Mouse (Mus musculus): Measurements from ENCODE around the gene Sema4d. TPM values are rescaled to one million over a fixed set of nuclear protein-coding genes. Genes with fewer than 3 reads are reported as not detected.

Gene Sema4d
- polyA plus RNA-seq, 1 experiment from 2014 or later, result 17.4 TPM

GRCm38 (mm10) chr13:51647770-51648169, 145.8 kb downstream of the Sema4d start:
- peak overlapping the region; percentile 69 for H3K4me2 ChIP-seq (ENCODE audit: low read length)
- no peaks in the 10 kb centered on the region for H3K9me3 ChIP-seq (ENCODE audit: control insufficient read depth, low read length)
- no peak for ATAC-seq (ENCODE audit: insufficient number of reproducible peaks, insufficient read depth, low FRiP score, low read depth)
- H3K4me1 ChIP-seq (ENCODE audit: control insufficient read depth in 2 of 2, insufficient read depth in 2 of 2, low read length in 2 of 2), result peaks cover 5 to 33% of the 10 kb centered on the region in 2 experiments; a peak in 3 of 4 replicates
- H3K4me3 ChIP-seq (ENCODE audit: control insufficient read depth in 1 of 2, insufficient read depth in 1 of 2, low read depth in 1 of 2, low read length in 2 of 2), result peak overlapping the region in 1 of 2 experiments; percentile 91; a peak in 2 of 4 replicates
- peak overlapping the region; percentile 46; the same call in 1 of the 2 replicates for H3K9ac ChIP-seq (ENCODE audit: low read length)
- 82% methylated on average over 3 of the region's 3 CpGs for WGBS
- no peaks in the 10 kb centered on the region for H3K27me3 ChIP-seq (ENCODE audit: control insufficient read depth, insufficient read depth, low read length)
- no peak overlapping the region for H3K27ac ChIP-seq (replicated peaks in 1 of 2; ENCODE audit: control insufficient read depth in 1 of 2, insufficient read depth in 1 of 2, low read depth in 2 of 2, low read length in 2 of 2)
- H3K36me3 ChIP-seq (ENCODE audit: control insufficient read depth, insufficient read depth, low read length), result peaks cover 19% of the 10 kb centered on the region

- Histone ChIP-seq H3K4me3 (ENCODE audit: control insufficient read depth in 1 of 2, insufficient read depth in 1 of 2, low read depth in 1 of 2, low read length in 2 of 2) (peak overlapping the region; percentile 85 to 91), H3K4me2 (ENCODE audit: low read length) (peak overlapping the region; percentile 69), H3K27me3 (ENCODE audit: control insufficient read depth, insufficient read depth, low read length) (no peaks in the 10 kb centered on the region), H3K4me1 (ENCODE audit: control insufficient read depth in 2 of 2, insufficient read depth in 2 of 2, low read length in 2 of 2) (peaks cover 3 to 26% of the 10 kb centered on the region in 2 experiments; a peak in 3 of 4 replicates), H3K36me3 (ENCODE audit: control insufficient read depth, insufficient read depth, low read length) (peaks cover 14% of the 10 kb centered on the region), H3K9ac (ENCODE audit: low read length) (peak overlapping the region; percentile 93), H3K27ac (replicated peaks in 1 of 2; ENCODE audit: control insufficient read depth in 1 of 2, insufficient read depth in 1 of 2, low read depth in 2 of 2, low read length in 2 of 2) (no peak overlapping the region), H3K9me3 (ENCODE audit: control insufficient read depth, low read length) (no peaks in the 10 kb centered on the region)
- no peak for ATAC-seq (ENCODE audit: insufficient number of reproducible peaks, insufficient read depth, low FRiP score, low read depth)
- 18% methylated on average over 3 of the region's 3 CpGs for WGBS
Measured at GRCm38 (mm10) chr13:51646362-51647027, 147.1 kb downstream of the Sema4d start.

- Histone ChIP-seq H3K9me3 (ENCODE audit: control insufficient read depth, low read length) (no peaks in the 10 kb centered on the region), H3K9ac (ENCODE audit: low read length) (peak overlapping the region; percentile 93), H3K27ac (replicated peaks in 1 of 2; ENCODE audit: control insufficient read depth in 1 of 2, insufficient read depth in 1 of 2, low read depth in 2 of 2, low read length in 2 of 2) (peak overlapping the region; percentile 47 to 87), H3K36me3 (ENCODE audit: control insufficient read depth, insufficient read depth, low read length) (peaks cover 9% of the 10 kb centered on the region), H3K4me2 (ENCODE audit: low read length) (peak overlapping the region; percentile 69), H3K4me3 (ENCODE audit: control insufficient read depth in 1 of 2, insufficient read depth in 1 of 2, low read depth in 1 of 2, low read length in 2 of 2) (peak overlapping the region; percentile 85 to 91), H3K4me1 (ENCODE audit: control insufficient read depth in 2 of 2, insufficient read depth in 2 of 2, low read length in 2 of 2) (peaks cover 0 to 24% of the 10 kb centered on the region in 2 experiments; a peak in 3 of 4 replicates), H3K27me3 (ENCODE audit: control insufficient read depth, insufficient read depth, low read length) (no peaks in the 10 kb centered on the region)
- ATAC-seq (ENCODE audit: insufficient number of reproducible peaks, insufficient read depth, low FRiP score, low read depth), result no peak
- WGBS, result 0% methylated on average over 7 of the region's 7 CpGs
Measured at GRCm38 (mm10) chr13:51645872-51646271, 147.7 kb downstream of the Sema4d start.

GRCm38 (mm10) chr13:51644829-51645789, 148.4 kb downstream of the Sema4d start, which contains the start of gene Cks2:
TSS of gene Cks2 (plus strand) at chr13:51645232.
- peak; percentile 95 for ATAC-seq (ENCODE audit: insufficient number of reproducible peaks, insufficient read depth, low FRiP score, low read depth)
- Histone ChIP-seq H3K27me3 (ENCODE audit: control insufficient read depth, insufficient read depth, low read length) (no peaks in the 10 kb centered on the region), H3K4me3 (ENCODE audit: control insufficient read depth in 1 of 2, insufficient read depth in 1 of 2, low read depth in 1 of 2, low read length in 2 of 2) (peak within 1 kb of the TSS; percentile 85 to 91), H3K4me1 (ENCODE audit: control insufficient read depth in 2 of 2, insufficient read depth in 2 of 2, low read length in 2 of 2) (peaks cover 0 to 21% of the 10 kb centered on the region in 2 experiments; a peak in 3 of 4 replicates), H3K9me3 (ENCODE audit: control insufficient read depth, low read length) (no peaks in the 10 kb centered on the region), H3K36me3 (ENCODE audit: control insufficient read depth, insufficient read depth, low read length) (peaks cover 5% of the 10 kb centered on the region; the same call in 1 of the 2 replicates), H3K4me2 (ENCODE audit: low read length) (peak within 1 kb of the TSS; percentile 69), H3K9ac (ENCODE audit: low read length) (peak within 1 kb of the TSS; percentile 93), H3K27ac (replicated peaks in 1 of 2; ENCODE audit: control insufficient read depth in 1 of 2, insufficient read depth in 1 of 2, low read depth in 2 of 2, low read length in 2 of 2) (peak within 1 kb of the TSS; percentile 85 to 87)
- WGBS, result under 1% methylated on average over 83 of the region's 83 CpGs

- Histone ChIP-seq H3K4me3 (ENCODE audit: control insufficient read depth in 1 of 2, insufficient read depth in 1 of 2, low read depth in 1 of 2, low read length in 2 of 2) (peak overlapping the region; percentile 72 to 91), H3K4me2 (ENCODE audit: low read length) (peak overlapping the region; percentile 69), H3K9ac (ENCODE audit: low read length) (peak overlapping the region; percentile 77), H3K27me3 (ENCODE audit: control insufficient read depth, insufficient read depth, low read length) (no peaks in the 10 kb centered on the region), H3K36me3 (ENCODE audit: control insufficient read depth, insufficient read depth, low read length) (no peaks in the 10 kb centered on the region), H3K9me3 (ENCODE audit: control insufficient read depth, low read length) (no peaks in the 10 kb centered on the region), H3K27ac (replicated peaks in 1 of 2; ENCODE audit: control insufficient read depth in 1 of 2, insufficient read depth in 1 of 2, low read depth in 2 of 2, low read length in 2 of 2) (peak overlapping the region; percentile 85), H3K4me1 (ENCODE audit: control insufficient read depth in 2 of 2, insufficient read depth in 2 of 2, low read length in 2 of 2) (peaks cover 0 to 21% of the 10 kb centered on the region in 2 experiments; a peak in 3 of 4 replicates)
- ATAC-seq (ENCODE audit: insufficient number of reproducible peaks, insufficient read depth, low FRiP score, low read depth), result no peak
- WGBS, result 45% methylated on average over 20 of the region's 20 CpGs
Measured at GRCm38 (mm10) chr13:51643924-51644828, 149.4 kb downstream of the Sema4d start.

- Histone ChIP-seq H3K27ac (replicated peaks in 1 of 2; ENCODE audit: control insufficient read depth in 1 of 2, insufficient read depth in 1 of 2, low read depth in 2 of 2, low read length in 2 of 2) (no peak overlapping the region), H3K36me3 (ENCODE audit: control insufficient read depth, insufficient read depth, low read length) (no peaks in the 10 kb centered on the region), H3K4me2 (ENCODE audit: low read length) (no peak overlapping the region), H3K4me3 (ENCODE audit: control insufficient read depth in 1 of 2, insufficient read depth in 1 of 2, low read depth in 1 of 2, low read length in 2 of 2) (no peak overlapping the region), H3K27me3 (ENCODE audit: control insufficient read depth, insufficient read depth, low read length) (no peaks in the 10 kb centered on the region), H3K4me1 (ENCODE audit: control insufficient read depth in 2 of 2, insufficient read depth in 2 of 2, low read length in 2 of 2) (peaks cover 0 to 9% of the 10 kb centered on the region in 2 experiments; a peak in 3 of 4 replicates), H3K9ac (ENCODE audit: low read length) (no peak overlapping the region), H3K9me3 (ENCODE audit: control insufficient read depth, low read length) (no peaks in the 10 kb centered on the region)
- ATAC-seq (ENCODE audit: insufficient number of reproducible peaks, insufficient read depth, low FRiP score, low read depth), result no peak
- WGBS, result 41% methylated on average over 11 of the region's 11 CpGs
Measured at GRCm38 (mm10) chr13:51642171-51642778, 151.3 kb downstream of the Sema4d start.
